Mouse (Mus musculus) limb, embryonic 14.5 days (tissue): ENCODE measurements around the gene Naaladl1. TPM values are rescaled to one million over a fixed set of nuclear protein-coding genes. Genes with fewer than 3 reads are reported as not detected.

Experiments
- ATAC-seq: fragments of 200-750 bp; cut with Nextera tagmentation; 2 replicates; pipeline ENCODE4 v1.8.0; 2017; ENCODE audit warnings: low read depth, moderate number of reproducible peaks, moderate TSS enrichment; ENCODE audit not compliant: low FRiP score
- DNase-seq: peaks from one replicate; pipeline ENCODE4 v3.0.0-alpha.2; 2015; ENCODE audit warnings: low spot score
- H3K27ac ChIP-seq: fragments of 300-500 bp; sonication (generic); replicated peaks from 2 replicates; pipeline ENCODE4 v1.5.1; 2014; ENCODE audit warnings: low read depth, mild to moderate bottlenecking, low read length, moderate library complexity, mixed read lengths
- H3K27me3 ChIP-seq: fragments of 300-500 bp; sonication (generic); 2 replicates; pipeline ENCODE4 v1.6.1; 2014; ENCODE audit warnings: low read length, mixed read lengths; ENCODE audit not compliant: control insufficient read depth, insufficient read depth
- H3K36me3 ChIP-seq: fragments of 300-500 bp; sonication (generic); 2 replicates; pipeline ENCODE4 v1.6.1; 2014; ENCODE audit warnings: mild to moderate bottlenecking, low read length, moderate library complexity, mixed read lengths; ENCODE audit not compliant: control insufficient read depth, insufficient read depth
- H3K4me1 ChIP-seq: fragments of 300-500 bp; sonication (generic); 2 replicates; pipeline ENCODE4 v1.6.1; 2014; ENCODE audit warnings: antibody characterized with exemption, low read length, mixed read lengths; ENCODE audit not compliant: control insufficient read depth, insufficient read depth
- H3K4me2 ChIP-seq: fragments of 300-500 bp; sonication (generic); replicated peaks from 2 replicates; pipeline ENCODE4 v1.6.1; 2014; ENCODE audit warnings: low read depth, mild to moderate bottlenecking, low read length, moderate library complexity; ENCODE audit not compliant: severe bottlenecking
- H3K4me3 ChIP-seq: fragments of 300-500 bp; sonication (generic); replicated peaks from 2 replicates; pipeline ENCODE4 v1.5.1; 2014; ENCODE audit warnings: low read length
- H3K9ac ChIP-seq: fragments of 300-500 bp; sonication (generic); 2 replicates; pipeline ENCODE4 v1.6.1; 2014; ENCODE audit warnings: mild to moderate bottlenecking, low read depth, low read length, moderate library complexity; ENCODE audit not compliant: severe bottlenecking
- H3K9me3 ChIP-seq: fragments of 300-500 bp; sonication (generic); 2 replicates; pipeline ENCODE4 v1.6.1; 2016; ENCODE audit warnings: low read length; ENCODE audit not compliant: control insufficient read depth
- POLR2A ChIP-seq: fragments of 200-500 bp; IDR thresholded peaks from 2 replicates; pipeline ENCODE4 v1.8.0; 2012; ENCODE audit warnings: inconsistent platforms, mild to moderate bottlenecking, moderate library complexity, borderline replicate concordance; ENCODE audit not compliant: insufficient read depth, insufficient read length; ENCODE audit errors: extremely low read depth
- WGBS: fragments of 180-500 bp; shearing (Covaris S2); extraction: QIAGEN DNeasy Blood & Tissue Kit; methylation state at CpG from one replicate; pipeline ENCODE4 v1.1.7; 2014; 5-methylcytosine and 5-hydroxymethylcytosine counted together
- polyA plus RNA-seq, 2 experiments: library from polyadenylated mRNA; depleted of rRNA in 1 of 2; stranded (reverse) in 1 of 2; unstranded in 1 of 2; fragments of >200 nt; fragmentation: Nextera tagmentation in 1 of 2; extraction: Ambion mirVana in 1 of 2; gene quantifications; 2 replicates each; pipeline versions ENCODE4 v1.2.1 to v1.2.3; 2012 to 2014

The Naaladl1 gene
- polyA plus RNA-seq, 2 experiments: 0.21 to 2.5 TPM

- peak; percentile 98 for DNase-seq
- Histone ChIP-seq H3K9me3 (no peaks in the 10 kb centered on the region), H3K4me3 (peak within 1 kb of the TSS; percentile 70), H3K27ac (peak within 1 kb of the TSS; percentile 78), H3K9ac (peak within 1 kb of the TSS; percentile 76), H3K36me3 (peaks cover 47% of the 10 kb centered on the region), H3K4me1 (peaks cover 13% of the 10 kb centered on the region), H3K4me2 (peak within 1 kb of the TSS; percentile 93), H3K27me3 (no peaks in the 10 kb centered on the region)
- WGBS: under 1% methylated on average over 58 of the region's 58 CpGs
- TF ChIP-seq POLR2A: 0 out of 2 replicates have a peak, but pooled peaks have one; percentile 8
- peak; percentile 91 for ATAC-seq
Observed at GRCm38 (mm10) chr19:6084478-6085248, 20.9 kb upstream of the Naaladl1 start, which contains the start of the genes Zfpl1 and Cdca5. Gene Zfpl1, minus strand, starts transcription at chr19:6084956. Gene Cdca5, plus strand, starts transcription at chr19:6084983.

- H3K27ac ChIP-seq: no peak overlapping the region
- peak overlapping the region; percentile 70 for H3K4me3 ChIP-seq
- no peak for TF ChIP-seq POLR2A
- H3K4me1 ChIP-seq: peaks cover 13% of the 10 kb centered on the region
- H3K27me3 ChIP-seq: no peaks in the 10 kb centered on the region
- DNase-seq: peak; percentile 75
- peak overlapping the region; percentile 76 for H3K9ac ChIP-seq
- peak; percentile 48; the same call in 1 of the 2 replicates for ATAC-seq
- under 1% methylated on average over 17 of the region's 17 CpGs for WGBS
- H3K4me2 ChIP-seq: peak overlapping the region; percentile 85
- H3K36me3 ChIP-seq: peaks cover 47% of the 10 kb centered on the region
- no peaks in the 10 kb centered on the region for H3K9me3 ChIP-seq
Observed at GRCm38 (mm10) chr19:6085417-6085879, 20.1 kb upstream of the Naaladl1 start.

- no peak for TF ChIP-seq POLR2A
- Histone ChIP-seq H3K36me3 (peaks cover 42% of the 10 kb centered on the region), H3K9me3 (no peaks in the 10 kb centered on the region), H3K27me3 (no peaks in the 10 kb centered on the region), H3K27ac (no peak overlapping the region), H3K4me2 (no peak overlapping the region), H3K4me3 (no peak overlapping the region), H3K4me1 (peaks cover 7% of the 10 kb centered on the region), H3K9ac (no peak overlapping the region)
- WGBS: 92% methylated on average over 13 of the region's 13 CpGs
- ATAC-seq (no peak), DNase-seq (no peak)
Observed at GRCm38 (mm10) chr19:6088841-6089240, 16.7 kb upstream of the Naaladl1 start.

- WGBS: 88% methylated on average over 7 of the region's 7 CpGs
- no peak for TF ChIP-seq POLR2A
- DNase-seq: no peak
- H3K4me2 ChIP-seq: no peak within 1 kb of the TSS
- H3K27ac ChIP-seq: no peak within 1 kb of the TSS
- H3K4me1 ChIP-seq: no peaks in the 10 kb centered on the region
- H3K36me3 ChIP-seq: peaks cover 43% of the 10 kb centered on the region
- no peak for ATAC-seq
- no peak within 1 kb of the TSS for H3K4me3 ChIP-seq
- no peak within 1 kb of the TSS for H3K9ac ChIP-seq
- no peaks in the 10 kb centered on the region for H3K9me3 ChIP-seq
- H3K27me3 ChIP-seq: no peaks in the 10 kb centered on the region
Observed at GRCm38 (mm10) chr19:6094119-6094518, 11.5 kb upstream of the Naaladl1 start, which contains the start of gene AC131692.1. Gene AC131692.1, plus strand, starts transcription at chr19:6094419.

GRCm38 (mm10) chr19:6097847-6098246 lies 7.7 kb upstream of the Naaladl1 start:
- DNase-seq (no peak), ATAC-seq (no peak)
- 91% methylated on average over 3 of the region's 3 CpGs for WGBS
- H3K4me1 ChIP-seq: no peaks in the 10 kb centered on the region
- no peak overlapping the region for H3K4me2 ChIP-seq
- H3K36me3 ChIP-seq: peaks cover 16% of the 10 kb centered on the region
- H3K27ac ChIP-seq: no peak overlapping the region
- no peak for TF ChIP-seq POLR2A
- no peaks in the 10 kb centered on the region for H3K9me3 ChIP-seq
- no peak overlapping the region for H3K9ac ChIP-seq
- no peaks in the 10 kb centered on the region for H3K27me3 ChIP-seq
- no peak overlapping the region for H3K4me3 ChIP-seq
